Mouse (Mus musculus) liver, adult 2 months (tissue): ENCODE data around the gene Prex1. TPM values are rescaled to one million over a fixed set of nuclear protein-coding genes. Genes with fewer than 3 reads are reported as not detected.

Experiments used
- DNase-seq: peaks from one replicate; pipeline ENCODE4 v3.0.0-alpha.2; 2011; ENCODE audit warnings: low read depth, low spot score; ENCODE audit errors: extremely low read depth
- H3K27ac ChIP-seq: fragments of 200-500 bp; replicated peaks from 2 replicates; pipeline ENCODE4 v1.5.1; 2012; ENCODE audit warnings: low read depth, mild to moderate bottlenecking, control low read depth, inconsistent platforms, low read length; ENCODE audit not compliant: insufficient read depth
- H3K27me3 ChIP-seq: fragments of 200-500 bp; 2 replicates; pipeline ENCODE4 v1.6.1; 2012; ENCODE audit warnings: mild to moderate bottlenecking, moderate library complexity, low read length, inconsistent platforms; ENCODE audit not compliant: control insufficient read depth, insufficient read depth
- H3K36me3 ChIP-seq: fragments of 200-500 bp; 2 replicates; pipeline ENCODE4 v1.6.1; 2012; ENCODE audit warnings: low read length, inconsistent platforms; ENCODE audit not compliant: control insufficient read depth, insufficient read depth
- H3K4me1 ChIP-seq: fragments of 200-500 bp; 2 replicates; pipeline ENCODE4 v1.6.1; 2011; ENCODE audit warnings: low read length; ENCODE audit not compliant: control insufficient read depth, insufficient read depth
- H3K4me3 ChIP-seq: fragments of 200-500 bp; 2 replicates; pipeline ENCODE4 v1.5.1; 2011; ENCODE audit warnings: low read depth, mild to moderate bottlenecking, control low read depth, low read length, moderate library complexity; ENCODE audit not compliant: insufficient read depth
- H3K79me2 ChIP-seq: fragments of 200-500 bp; 2 replicates; pipeline ENCODE4 v1.6.1; 2012; ENCODE audit warnings: inconsistent platforms, mild to moderate bottlenecking, low read length, moderate library complexity; ENCODE audit not compliant: control insufficient read depth, insufficient read depth
- H3K9ac ChIP-seq: fragments of 200-500 bp; 2 replicates; pipeline ENCODE4 v1.6.1; 2012; ENCODE audit warnings: low read depth, mild to moderate bottlenecking, control low read depth, inconsistent platforms, low read length
- CTCF ChIP-seq: fragments of 200-500 bp; IDR thresholded peaks from 2 replicates; pipeline ENCODE4 v1.5.1; 2011; ENCODE audit warnings: low read depth, low read length, control low read depth
- POLR2A ChIP-seq: fragments of 200-500 bp; IDR thresholded peaks from 2 replicates; pipeline ENCODE4 v1.6.1; 2011; ENCODE audit warnings: low read length, control low read depth; ENCODE audit not compliant: insufficient read depth; ENCODE audit errors: extremely low read depth
- WGBS: fragments of 180-500 bp; shearing (Covaris S2); methylation state at CpG from one replicate; pipeline ENCODE4 v1.1.7; 2018; 5-methylcytosine and 5-hydroxymethylcytosine counted together
- polyA plus RNA-seq: library from polyadenylated mRNA; depleted of rRNA; stranded (reverse); fragments of >200 nt; gene quantifications from 2 replicates; pipeline ENCODE4 v1.2.3, GENCODE M21; 2012
- total RNA-seq: library from RNA; depleted of rRNA; stranded (reverse); fragments of >200 nt; gene quantifications from 2 replicates; pipeline ENCODE4 v1.2.3, GENCODE M21; 2014

Gene Prex1
- total and polyA plus RNA-seq, 2 experiments: 2.0 to 5.6 TPM

- Histone ChIP-seq H3K79me2 (no peaks in the 10 kb centered on the region), H3K4me3 (no peak overlapping the region), H3K27me3 (no peaks in the 10 kb centered on the region), H3K9ac (no peak overlapping the region), H3K36me3 (no peaks in the 10 kb centered on the region), H3K27ac (no peak overlapping the region), H3K4me1 (no peaks in the 10 kb centered on the region; the same call in 1 of the 2 replicates)
- no peak for DNase-seq
- TF ChIP-seq CTCF: no peak
- WGBS: 75% methylated on average over 5 of the region's 5 CpGs
Measured at GRCm38 (mm10) chr2:166565503-166565902, 148.1 kb downstream of the Prex1 start.

GRCm38 (mm10) chr2:166564455-166564854, 149.2 kb downstream of the Prex1 start:
- no peak overlapping the region for H3K27ac ChIP-seq
- TF ChIP-seq CTCF (peak; percentile 98), POLR2A (no peak)
- WGBS: 7% methylated on average over 11 of the region's 11 CpGs
- peak overlapping the region; percentile 40; the same call in 1 of the 2 replicates for H3K9ac ChIP-seq
- H3K4me3 ChIP-seq: peak overlapping the region; percentile 35; the same call in 1 of the 2 replicates
- no peaks in the 10 kb centered on the region for H3K27me3 ChIP-seq
- peak; percentile 32 for DNase-seq
- no peaks in the 10 kb centered on the region for H3K79me2 ChIP-seq
- H3K4me1 ChIP-seq: peaks cover 3% of the 10 kb centered on the region; the same call in 1 of the 2 replicates
- H3K36me3 ChIP-seq: no peaks in the 10 kb centered on the region

- peaks cover 3% of the 10 kb centered on the region; the same call in 1 of the 2 replicates for H3K4me1 ChIP-seq
- no peak overlapping the region for H3K4me3 ChIP-seq
- no peaks in the 10 kb centered on the region for H3K79me2 ChIP-seq
- no peaks in the 10 kb centered on the region for H3K36me3 ChIP-seq
- H3K27ac ChIP-seq: no peak overlapping the region
- H3K9ac ChIP-seq: no peak overlapping the region
- H3K27me3 ChIP-seq: no peaks in the 10 kb centered on the region
- TF ChIP-seq CTCF (peak; percentile 89), POLR2A (no peak)
- DNase-seq: peak; percentile 43
- 18% methylated on average over 6 of the region's 6 CpGs for WGBS
Measured at GRCm38 (mm10) chr2:166563890-166564289, 149.7 kb downstream of the Prex1 start.

GRCm38 (mm10) chr2:166563076-166563475, 150.6 kb downstream of the Prex1 start:
- Histone ChIP-seq H3K4me3 (no peak overlapping the region), H3K27ac (no peak overlapping the region), H3K4me1 (peaks cover 3% of the 10 kb centered on the region; the same call in 1 of the 2 replicates), H3K9ac (no peak overlapping the region), H3K27me3 (no peaks in the 10 kb centered on the region), H3K79me2 (no peaks in the 10 kb centered on the region), H3K36me3 (no peaks in the 10 kb centered on the region)
- TF ChIP-seq CTCF (no peak), POLR2A (no peak)
- DNase-seq: no peak
- 86% methylated on average over 9 of the region's 9 CpGs for WGBS

- no peak for DNase-seq
- Histone ChIP-seq H3K9ac (no peak overlapping the region), H3K4me1 (peaks cover 3% of the 10 kb centered on the region; the same call in 1 of the 2 replicates), H3K4me3 (no peak overlapping the region), H3K27ac (no peak overlapping the region), H3K27me3 (no peaks in the 10 kb centered on the region), H3K79me2 (no peaks in the 10 kb centered on the region), H3K36me3 (no peaks in the 10 kb centered on the region)
- TF ChIP-seq CTCF: no peak
- no peak for TF ChIP-seq POLR2A
- 77% methylated on average over 7 of the region's 7 CpGs for WGBS
Measured at GRCm38 (mm10) chr2:166561781-166562180, 151.9 kb downstream of the Prex1 start.

GRCm38 (mm10) chr2:166560826-166561225, 152.8 kb downstream of the Prex1 start:
- H3K27ac ChIP-seq: no peak overlapping the region
- no peak for DNase-seq
- 83% methylated on average over 7 of the region's 7 CpGs for WGBS
- H3K36me3 ChIP-seq: no peaks in the 10 kb centered on the region
- no peaks in the 10 kb centered on the region for H3K79me2 ChIP-seq
- peaks cover 3% of the 10 kb centered on the region; the same call in 1 of the 2 replicates for H3K4me1 ChIP-seq
- TF ChIP-seq CTCF (no peak), POLR2A (no peak)
- no peak overlapping the region for H3K4me3 ChIP-seq
- no peak overlapping the region for H3K9ac ChIP-seq
- H3K27me3 ChIP-seq: no peaks in the 10 kb centered on the region
